Mouse (Mus musculus) heart, adult 8-10 months (tissue): Measurements from ENCODE around the gene Trim2. TPM values are rescaled to one million over a fixed set of nuclear protein-coding genes. Genes with fewer than 3 reads are reported as not detected.

Experiments used
- DNase-seq: peaks from one replicate; pipeline ENCODE4 v3.0.0; 2022; ENCODE audit warnings: low spot score
- total RNA-seq, 4 experiments: library from RNA; stranded (reverse); gene quantifications; 2 replicates each; pipeline ENCODE4 v1.2.4; 2022

The Trim2 gene
- 1 to 10 TPM; 4.9 to 8.2 (median 6.7) TPM for total RNA-seq

DNA sequence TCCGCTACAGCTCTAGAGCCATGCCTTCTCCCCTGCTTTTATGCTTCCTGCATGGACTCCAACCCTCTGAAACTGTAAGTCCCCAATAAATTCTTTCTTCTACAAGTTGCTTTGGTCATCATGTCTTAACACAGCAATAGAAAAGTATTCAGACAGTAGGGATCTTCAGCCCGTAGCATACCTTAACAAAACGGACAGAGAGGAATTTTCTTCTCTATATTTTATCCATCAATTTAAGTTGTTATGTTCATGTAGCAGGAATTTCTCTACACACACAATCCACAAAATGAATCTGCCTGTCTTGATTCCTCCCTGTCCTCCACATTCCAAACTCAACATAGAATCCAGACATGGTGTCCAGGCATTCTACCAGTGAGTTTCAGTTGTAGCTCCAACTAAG is at the start of gene Trim2:
Trim2 (minus strand) TSS at position 101 of the 400 bp plus-strand sequence.
- DNase-seq, result no peak

DNA sequence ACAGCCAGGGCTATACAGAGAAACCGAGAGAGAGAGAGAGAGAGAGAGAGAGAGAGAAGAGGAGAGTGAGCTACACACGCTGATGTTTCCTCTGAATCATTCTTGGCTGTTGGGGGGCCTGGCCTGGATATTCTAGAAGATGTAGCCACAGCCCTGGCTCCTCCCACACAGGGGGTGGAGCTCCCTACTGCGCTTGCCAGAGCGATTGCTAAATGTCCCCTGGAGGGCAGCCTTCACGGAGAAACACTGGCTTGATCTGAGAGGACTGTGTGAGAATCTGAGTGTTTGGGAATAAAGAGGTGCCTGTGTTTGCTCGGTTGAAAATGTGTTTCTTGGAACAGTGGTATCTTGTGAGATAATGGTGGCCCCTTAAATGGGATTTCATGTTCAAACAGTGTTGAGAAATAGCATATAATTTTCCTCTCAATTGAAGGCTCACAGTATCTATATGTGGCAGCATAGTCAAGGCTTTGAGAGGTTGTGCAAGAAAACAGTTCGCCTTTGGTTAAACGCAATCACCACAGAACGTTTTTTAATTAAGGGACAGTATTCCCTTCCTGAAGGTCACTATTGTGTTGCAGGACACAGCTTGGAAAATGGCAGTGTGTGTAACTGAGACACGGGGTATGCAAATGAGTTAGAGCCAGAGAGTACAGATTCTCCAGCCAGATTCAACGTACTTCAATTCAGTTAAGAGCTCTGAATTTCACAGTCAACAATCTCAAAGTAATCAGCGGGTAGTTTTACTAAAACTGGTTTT is 49.4 kb upstream of the Trim2 start:
- DNase-seq, result peak; percentile 74

- DNase-seq, result peak; percentile 67
These were observed 45.8 kb upstream of the Trim2 start for GRCm38 (mm10) chr3:84352353-84353034.

DNA sequence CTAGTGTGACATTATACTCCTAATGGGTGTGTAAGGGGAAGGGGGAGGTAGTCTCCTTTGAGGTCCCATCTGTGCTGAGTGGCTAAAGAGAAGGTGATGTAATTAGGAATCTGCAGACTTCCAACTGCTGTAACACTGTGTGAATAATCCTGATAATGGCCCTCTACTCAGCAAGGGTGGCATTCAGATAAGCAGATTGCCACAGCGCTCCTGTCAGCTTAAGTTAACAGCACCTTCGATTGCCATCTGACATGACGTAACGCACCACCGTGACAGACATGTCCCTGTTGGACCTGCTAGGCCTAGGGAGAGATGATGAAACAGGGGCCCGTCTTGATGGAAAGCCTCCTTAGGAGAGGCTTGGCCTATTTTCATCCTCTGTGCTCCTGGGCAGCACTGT is 43.6 kb upstream of the Trim2 start:
- DNase-seq, result no peak

DNA sequence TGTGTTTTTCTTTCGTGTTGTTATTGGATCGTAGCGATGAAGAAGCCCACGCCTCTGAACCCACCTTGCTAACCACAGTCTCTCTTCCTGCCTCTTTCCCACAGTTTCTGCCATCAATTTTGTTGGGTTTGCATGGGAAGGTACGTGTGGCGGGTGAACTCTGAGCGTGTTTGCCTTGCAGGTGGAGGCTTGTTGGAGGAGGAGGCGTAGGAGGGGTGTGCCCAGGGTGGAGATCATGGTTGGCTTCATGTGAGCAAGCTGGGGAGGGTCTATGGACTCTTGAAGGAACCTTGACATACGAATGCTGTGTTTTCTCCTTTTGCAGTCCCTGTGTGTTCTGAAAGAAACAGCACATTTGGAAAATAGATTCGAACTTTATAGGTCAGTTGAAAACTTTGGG is 43.1 kb upstream of the Trim2 start:
- no peak for DNase-seq

GRCm38 (mm10) chr3:84347426-84347825 is 40.7 kb upstream of the Trim2 start:
- DNase-seq, result no peak

- no peak for DNase-seq
These were observed 39.9 kb upstream of the Trim2 start for GRCm38 (mm10) chr3:84346456-84347150.

DNA sequence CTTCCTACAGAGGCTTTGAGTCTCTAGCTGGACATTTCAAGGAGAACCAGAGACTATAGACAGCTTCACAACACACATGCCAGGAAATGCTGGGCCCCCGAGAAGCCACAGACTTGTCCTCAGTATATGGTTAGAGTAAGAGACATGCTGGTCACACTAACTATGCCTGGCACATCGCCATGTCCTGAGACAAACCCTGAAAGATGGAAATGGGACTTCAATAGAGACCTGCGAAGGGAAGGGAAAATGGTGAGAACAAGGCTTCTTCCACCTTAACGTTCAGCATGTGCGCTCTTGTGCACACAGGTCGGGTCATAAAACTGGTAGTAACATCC is 38.9 kb upstream of the Trim2 start:
- DNase-seq, result no peak

DNA sequence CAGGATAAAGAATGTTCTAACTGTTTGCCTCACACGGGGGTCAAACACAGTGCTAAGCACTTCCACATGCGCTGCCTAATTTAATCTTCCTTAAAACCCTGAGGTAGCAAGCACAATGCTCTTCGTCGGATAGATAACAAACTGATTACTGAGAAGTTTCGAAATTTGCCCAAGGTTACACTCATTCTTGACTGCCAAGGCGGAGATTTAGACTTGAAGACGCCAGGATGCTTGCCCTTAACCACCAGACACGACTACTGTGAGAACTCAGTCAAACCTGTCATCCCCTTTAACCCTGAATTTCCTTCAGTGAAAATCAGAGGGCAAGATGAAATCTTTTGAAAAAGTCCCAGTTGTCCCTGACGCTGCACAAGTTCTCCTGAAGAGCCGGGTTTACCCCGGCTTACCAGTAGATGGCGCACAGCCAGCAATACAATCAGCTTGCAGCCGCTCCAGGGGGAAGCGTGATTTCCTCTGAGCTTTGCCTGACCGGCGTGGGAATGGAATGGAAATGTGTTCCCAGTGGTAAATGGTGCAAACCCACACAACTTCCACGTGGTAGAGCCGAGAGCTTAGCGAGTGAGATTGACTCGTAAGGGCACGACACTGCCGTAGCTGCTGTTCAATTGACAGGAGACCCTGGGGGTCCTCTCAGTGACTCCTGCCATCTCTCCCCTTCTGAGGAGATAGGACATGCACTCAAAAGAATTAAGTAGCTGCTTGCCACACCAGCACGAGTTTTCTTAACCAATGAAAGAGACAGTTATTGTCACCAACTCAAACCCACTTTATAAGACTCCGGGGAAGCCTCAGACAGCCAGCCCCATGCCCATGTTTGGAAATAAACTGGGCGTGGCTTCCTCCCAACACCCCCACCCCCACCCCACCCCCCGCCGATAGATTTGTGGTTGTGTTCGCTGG is 38.3 kb upstream of the Trim2 start:
- peak; percentile 80 for DNase-seq

GRCm38 (mm10) chr3:84343101-84343500 is 36.4 kb upstream of the Trim2 start:
- no peak for DNase-seq

DNA sequence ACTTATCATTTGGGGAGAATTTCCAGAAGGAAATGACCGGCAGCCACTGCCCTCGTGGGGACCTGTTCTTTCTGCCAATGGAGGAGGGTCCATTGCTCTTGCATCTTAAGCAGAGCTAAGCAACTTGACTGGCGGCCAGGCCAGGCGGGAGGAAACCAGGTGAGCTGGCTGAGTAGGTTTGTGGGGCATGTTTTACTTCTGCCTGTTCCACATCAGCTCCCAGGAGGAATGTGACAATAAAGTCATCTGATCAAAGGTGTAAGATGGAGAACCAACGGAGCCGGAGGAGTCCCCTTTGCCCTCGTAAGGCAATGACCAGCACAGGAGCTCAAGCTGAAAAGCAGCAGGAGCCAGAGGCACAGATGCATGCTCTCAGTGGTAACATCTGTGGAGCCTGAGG is 35.1 kb upstream of the Trim2 start:
- DNase-seq, result no peak

DNA sequence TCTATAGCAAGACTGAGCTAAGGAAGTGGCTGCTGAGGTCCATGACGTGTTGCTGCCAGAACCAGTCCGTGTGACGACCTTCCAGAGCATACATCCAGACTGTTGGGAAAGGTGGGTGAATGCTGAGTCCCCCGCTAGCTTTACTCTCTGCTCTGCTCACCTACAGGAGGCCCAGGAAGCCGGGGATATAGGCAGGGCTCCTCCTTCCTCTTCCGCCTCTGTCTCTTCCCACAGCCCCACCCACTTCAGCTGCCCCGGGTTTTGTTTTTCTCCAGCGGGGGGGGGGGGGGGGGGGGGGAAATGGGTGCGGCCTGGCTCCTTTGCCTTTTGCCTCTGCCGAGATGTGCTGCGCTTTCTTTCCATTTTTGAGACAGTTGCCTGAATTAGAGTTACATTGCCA is 30.9 kb upstream of the Trim2 start:
- no peak for DNase-seq

DNA sequence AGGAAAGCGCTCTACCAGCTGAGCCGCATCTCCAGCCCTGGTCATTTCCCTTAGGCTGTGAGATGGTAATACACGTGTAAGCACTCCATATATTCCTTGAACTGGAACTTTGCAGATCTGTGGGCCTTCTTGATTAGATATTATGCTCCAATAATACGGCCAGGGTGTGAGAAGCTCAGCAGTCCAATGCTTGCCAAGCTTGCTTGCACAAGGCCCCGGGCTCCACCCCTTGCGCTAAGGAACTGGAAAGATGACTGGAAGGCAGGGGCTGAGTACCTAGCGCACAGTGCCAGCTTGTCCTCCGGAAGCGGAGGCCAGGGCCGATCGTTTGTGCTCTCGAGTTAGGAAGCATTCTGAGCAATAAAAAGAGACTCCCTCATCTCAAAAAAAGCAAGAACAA is 29.7 kb upstream of the Trim2 start:
- DNase-seq, result no peak

DNA sequence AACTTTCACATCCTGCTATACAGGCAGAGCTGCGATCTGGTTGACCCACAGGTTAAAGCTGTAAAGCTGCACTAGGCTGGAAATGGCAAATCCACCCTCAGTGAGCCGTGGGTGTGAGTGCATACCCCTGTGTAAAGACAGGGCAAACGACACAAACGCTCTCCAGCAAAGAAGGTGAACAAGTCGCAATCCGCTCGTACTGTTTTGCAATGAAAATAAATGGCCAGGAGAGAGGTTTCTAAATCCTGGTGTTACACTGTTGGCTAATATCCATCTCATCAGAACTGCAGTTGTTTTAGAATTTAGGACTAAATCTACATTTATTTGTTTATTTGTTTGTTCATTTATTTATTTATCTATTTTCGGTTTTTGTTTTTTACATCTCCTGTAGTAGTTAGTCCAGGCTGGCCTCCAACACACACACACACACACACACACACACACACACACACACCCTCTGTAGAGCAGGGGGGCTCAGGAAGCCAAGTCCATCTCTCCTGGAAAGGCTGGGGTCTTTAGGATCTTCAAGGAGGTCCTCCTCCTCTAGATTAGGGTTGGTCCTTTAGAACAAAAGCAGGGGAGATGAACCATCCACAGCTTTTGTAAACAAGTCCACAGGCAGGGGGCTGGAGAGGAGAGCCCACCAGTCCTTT is 28.9 kb upstream of the Trim2 start:
- no peak for DNase-seq

DNA sequence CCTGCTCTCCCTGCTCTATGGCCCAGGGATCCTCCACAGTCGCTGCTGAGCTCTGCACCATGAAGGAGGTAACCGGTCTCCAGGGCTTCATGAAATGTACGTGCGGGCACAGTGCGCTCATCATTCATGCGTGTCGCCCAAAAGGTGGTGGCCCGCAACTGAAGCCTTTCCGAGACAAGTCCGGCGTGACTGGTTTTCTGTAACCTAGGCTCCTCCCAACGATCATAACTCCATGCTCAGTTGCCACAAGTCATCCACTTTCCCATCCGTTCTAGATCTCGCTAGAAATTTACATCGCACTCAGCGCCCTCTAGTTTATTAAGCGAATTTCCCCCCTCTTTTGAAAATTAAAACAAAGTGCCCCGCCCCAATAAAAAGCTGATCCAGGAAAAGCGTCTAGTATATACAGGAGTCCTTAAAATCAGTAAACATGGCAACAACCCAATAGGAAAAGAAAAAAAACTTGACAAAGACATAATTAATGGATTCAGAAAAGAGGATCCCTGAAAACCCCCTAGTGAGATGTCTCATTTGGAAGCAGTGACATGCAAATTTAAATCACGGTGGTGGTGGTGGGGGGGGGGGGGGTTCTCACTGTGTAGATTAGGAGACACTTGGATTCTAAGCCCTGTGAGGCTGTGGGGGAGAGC is 28.2 kb upstream of the Trim2 start:
- no peak for DNase-seq

GRCm38 (mm10) chr3:84333400-84334349 is 27.0 kb upstream of the Trim2 start:
- no peak for DNase-seq

DNA sequence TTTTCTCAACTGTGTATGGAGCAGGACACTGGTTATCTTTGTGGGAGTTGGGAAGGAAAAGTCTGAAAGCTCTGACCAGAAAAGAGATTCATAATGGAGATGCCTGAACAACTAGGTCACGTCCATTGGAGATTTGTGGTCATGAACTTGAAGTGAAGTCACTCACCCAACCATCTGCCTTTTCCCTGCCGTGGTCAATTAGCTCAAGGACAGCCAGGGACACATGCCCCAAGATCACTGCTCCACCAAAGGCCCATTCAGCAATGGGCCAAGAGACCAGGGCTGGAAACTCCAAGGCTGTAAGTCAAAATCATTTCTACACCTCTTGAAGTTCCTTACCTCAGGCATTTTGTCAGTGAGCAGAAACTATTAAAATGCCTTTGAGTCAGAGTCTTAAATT is 23.5 kb upstream of the Trim2 start:
- no peak for DNase-seq

GRCm38 (mm10) chr3:84324967-84325441 is 18.3 kb upstream of the Trim2 start:
- DNase-seq, result no peak

DNA sequence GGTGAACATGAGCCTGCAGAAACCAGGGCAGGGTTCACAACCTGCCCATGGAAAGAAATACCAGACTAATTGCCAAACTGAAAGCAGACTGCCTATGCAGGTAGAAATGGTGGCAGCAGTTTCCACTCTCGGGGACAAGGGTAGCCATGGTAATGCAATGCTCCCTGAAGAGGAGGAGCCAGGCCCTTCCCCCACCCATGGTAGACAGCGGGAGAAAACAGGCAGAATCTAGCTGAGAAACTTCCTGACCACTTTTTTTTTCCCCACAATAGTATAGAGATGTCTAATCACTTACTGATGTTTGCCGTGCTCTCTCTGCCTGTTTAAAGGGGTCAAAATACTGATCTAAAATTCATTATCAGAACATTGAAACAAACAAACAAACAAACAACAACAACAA is 17.8 kb upstream of the Trim2 start:
- no peak for DNase-seq
